Mouse (Mus musculus): ENCODE data around the gene Glrx5. TPM values are rescaled to one million over a fixed set of nuclear protein-coding genes. Genes with fewer than 3 reads are reported as not detected.

The Glrx5 gene
- 6.8 to 10.9 TPM (median 10.2 TPM) in 3 replicates for total RNA-seq (2017)

- ATAC-seq (replicated peaks; ENCODE audit: insufficient number of reproducible peaks, low FRiP score, low TSS enrichment, poor library complexity, severe bottlenecking): peak; percentile 92
Measured at GRCm38 (mm10) chr12:105032147-105032831, at the start of gene Glrx5. Glrx5 (plus strand) TSS chr12:105032688.

DNA sequence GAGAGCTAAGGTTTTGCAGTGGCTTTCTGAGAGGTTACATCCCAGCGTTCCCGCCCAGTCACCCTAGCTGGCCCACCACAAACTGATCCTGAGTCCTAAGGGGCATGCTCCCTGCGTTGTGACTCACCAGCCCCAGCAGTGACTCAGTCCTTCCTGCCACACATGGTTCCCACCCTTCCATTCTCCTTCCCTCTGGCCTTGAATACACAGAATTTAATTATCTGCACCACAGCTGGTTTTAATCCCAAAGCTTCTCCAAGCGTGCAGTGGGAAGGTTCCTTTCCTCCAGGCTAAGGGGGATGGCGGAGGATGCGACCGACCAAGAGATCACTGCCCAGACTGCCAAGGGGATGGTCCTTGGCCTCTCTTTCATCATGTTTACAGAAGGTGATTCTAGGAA is 49.0 kb upstream of the Glrx5 start:
- ATAC-seq (replicated peaks; ENCODE audit: insufficient number of reproducible peaks, low FRiP score, low TSS enrichment, poor library complexity, severe bottlenecking): no peak

DNA sequence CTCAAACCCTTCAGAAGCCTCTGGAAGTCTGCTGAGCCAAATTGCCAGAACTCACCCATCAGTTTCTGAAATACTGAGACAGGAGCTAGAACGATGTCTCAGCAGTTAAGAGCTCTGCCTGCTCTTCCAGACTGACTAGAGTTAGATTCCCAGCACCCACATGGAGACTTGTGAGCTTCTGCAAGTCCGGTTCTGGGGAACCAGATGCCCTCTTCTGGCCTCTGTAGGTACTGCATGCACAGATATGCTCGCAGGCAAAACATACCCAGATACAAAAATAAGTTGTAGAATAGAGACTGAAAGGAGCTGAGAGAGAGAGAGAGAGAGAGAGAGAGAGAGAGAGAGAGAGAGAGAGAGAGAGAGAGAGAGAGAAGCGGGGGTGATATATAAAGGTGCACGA is 47.4 kb upstream of the Glrx5 start:
- no peak for ATAC-seq (replicated peaks; ENCODE audit: insufficient number of reproducible peaks, low FRiP score, low TSS enrichment, poor library complexity, severe bottlenecking)

DNA sequence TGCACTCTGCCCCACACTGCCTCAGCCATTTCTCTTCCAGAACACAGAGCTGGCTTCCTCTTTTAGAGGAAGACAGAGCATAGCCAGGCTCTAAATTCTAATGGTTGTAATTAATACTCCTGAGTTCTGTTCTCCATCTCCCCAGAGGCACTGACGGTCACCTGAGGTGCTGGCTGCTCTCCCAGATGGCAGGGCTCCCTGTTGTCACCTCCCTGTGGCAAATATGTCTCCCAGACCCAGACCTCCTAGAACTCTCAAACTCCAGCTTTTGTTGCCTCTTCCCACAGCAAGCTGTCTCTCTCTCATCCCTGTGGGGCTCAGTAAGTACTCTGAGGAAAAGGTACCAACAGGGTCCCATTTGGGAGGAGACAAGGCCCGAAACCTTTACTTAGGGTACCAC is 46.5 kb upstream of the Glrx5 start:
- ATAC-seq (replicated peaks; ENCODE audit: insufficient number of reproducible peaks, low FRiP score, low TSS enrichment, poor library complexity, severe bottlenecking): no peak

- no peak for ATAC-seq (replicated peaks; ENCODE audit: insufficient number of reproducible peaks, low FRiP score, low TSS enrichment, poor library complexity, severe bottlenecking)
Measured at GRCm38 (mm10) chr12:104986781-104987180, 45.7 kb upstream of the Glrx5 start.

GRCm38 (mm10) chr12:104987936-104988335 is 44.6 kb upstream of the Glrx5 start:
- no peak for ATAC-seq (replicated peaks; ENCODE audit: insufficient number of reproducible peaks, low FRiP score, low TSS enrichment, poor library complexity, severe bottlenecking)

DNA sequence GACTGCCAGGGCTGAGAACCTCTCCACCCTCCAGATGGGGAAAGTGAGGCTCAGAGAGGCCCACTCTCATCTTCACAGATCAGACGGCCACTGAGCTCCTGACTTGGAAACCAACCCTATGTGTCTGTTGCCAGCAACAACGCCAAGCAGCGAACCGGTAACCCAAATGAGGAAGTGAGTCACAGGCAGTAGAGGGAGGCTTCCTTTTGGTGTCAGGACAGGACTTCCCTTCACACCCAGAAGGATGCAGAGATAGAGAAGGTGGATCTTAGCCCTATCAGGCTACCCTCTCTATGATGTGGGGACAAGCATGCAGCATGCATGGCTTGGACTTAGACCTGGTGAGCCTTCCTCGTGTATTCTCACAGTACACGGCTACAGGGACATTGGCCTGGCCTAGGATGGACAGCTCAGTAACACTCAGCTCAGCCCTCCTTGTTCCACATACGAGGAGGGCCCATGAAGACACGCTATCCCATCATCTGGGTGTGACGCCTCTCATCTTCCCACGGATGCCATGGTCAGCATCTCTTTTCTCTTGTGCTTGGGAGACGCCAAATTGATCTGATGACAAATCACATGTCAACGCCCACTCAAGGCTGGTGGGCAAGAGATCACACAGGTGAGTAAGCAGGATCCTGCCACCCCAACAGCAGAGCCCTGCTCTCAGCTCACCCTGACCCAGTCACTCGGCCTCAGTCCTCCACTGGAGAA is 41.6 kb upstream of the Glrx5 start:
- ATAC-seq (replicated peaks; ENCODE audit: insufficient number of reproducible peaks, low FRiP score, low TSS enrichment, poor library complexity, severe bottlenecking): peak; percentile 90

GRCm38 (mm10) chr12:104992123-104992741 is 40.3 kb upstream of the Glrx5 start:
- ATAC-seq (replicated peaks; ENCODE audit: insufficient number of reproducible peaks, low FRiP score, low TSS enrichment, poor library complexity, severe bottlenecking): peak; percentile 41; the same call in 1 of the 2 replicates

- no peak for ATAC-seq (replicated peaks; ENCODE audit: insufficient number of reproducible peaks, low FRiP score, low TSS enrichment, poor library complexity, severe bottlenecking)
Measured at GRCm38 (mm10) chr12:104992838-104993237, 39.6 kb upstream of the Glrx5 start.

GRCm38 (mm10) chr12:104995259-104995876 is 37.1 kb upstream of the Glrx5 start:
- ATAC-seq (replicated peaks; ENCODE audit: insufficient number of reproducible peaks, low FRiP score, low TSS enrichment, poor library complexity, severe bottlenecking): no peak

DNA sequence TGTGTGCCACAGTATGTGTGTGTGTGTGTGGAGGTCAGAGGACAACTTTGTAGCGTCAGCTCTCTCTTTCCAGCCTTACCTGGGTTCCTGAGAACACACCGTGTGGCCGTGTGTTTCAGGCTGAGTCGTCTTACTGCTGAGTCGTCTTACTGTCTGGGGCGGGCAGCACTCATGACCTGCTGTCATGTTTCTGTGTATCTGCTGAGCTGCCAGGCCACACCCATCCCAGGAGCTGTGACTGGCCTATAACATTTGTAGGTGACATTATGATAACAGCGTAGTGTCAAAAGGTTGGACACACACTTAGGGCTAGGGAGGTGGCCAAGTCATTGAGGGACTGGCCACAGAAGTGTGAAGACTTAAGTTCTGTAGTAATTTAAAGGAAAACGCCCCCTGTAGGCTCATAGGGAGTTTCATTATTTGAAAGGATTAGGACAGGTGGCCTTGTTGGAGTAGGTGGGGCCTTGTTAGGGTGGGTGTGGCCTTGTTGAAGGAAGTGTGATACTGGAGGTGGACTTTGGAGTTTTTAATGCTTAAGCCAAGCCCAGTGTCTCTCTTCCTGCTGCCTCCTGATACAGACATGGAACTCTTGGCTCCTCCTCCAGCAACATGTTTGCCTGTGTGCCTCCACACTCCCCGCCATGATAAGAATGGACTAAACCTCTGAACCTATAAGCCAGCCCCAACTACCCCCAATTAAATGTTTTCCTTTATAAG is 36.3 kb upstream of the Glrx5 start:
- ATAC-seq (replicated peaks; ENCODE audit: insufficient number of reproducible peaks, low FRiP score, low TSS enrichment, poor library complexity, severe bottlenecking): 0 out of 2 replicates have a peak, but pooled peaks have one; percentile 10

DNA sequence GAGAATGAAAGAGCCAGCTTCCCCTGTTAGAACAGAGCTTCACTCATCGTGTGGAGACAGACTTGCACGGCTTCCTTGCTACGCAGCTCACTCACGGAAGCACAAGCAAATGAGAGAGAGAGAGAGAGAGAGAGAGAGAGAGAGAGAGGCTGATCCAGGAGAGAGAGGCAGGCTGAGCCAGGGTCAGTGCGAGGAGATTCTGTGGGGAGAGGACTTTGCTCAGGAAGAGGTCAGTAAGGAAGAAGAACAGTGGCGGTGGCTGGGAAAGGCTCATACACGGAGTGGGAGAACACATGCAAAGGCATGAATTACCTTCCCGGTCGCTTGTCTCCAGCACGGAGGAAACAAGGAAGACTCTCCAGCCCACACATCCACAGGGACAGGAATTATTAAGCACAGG is 35.3 kb upstream of the Glrx5 start:
- ATAC-seq (replicated peaks; ENCODE audit: insufficient number of reproducible peaks, low FRiP score, low TSS enrichment, poor library complexity, severe bottlenecking): no peak

DNA sequence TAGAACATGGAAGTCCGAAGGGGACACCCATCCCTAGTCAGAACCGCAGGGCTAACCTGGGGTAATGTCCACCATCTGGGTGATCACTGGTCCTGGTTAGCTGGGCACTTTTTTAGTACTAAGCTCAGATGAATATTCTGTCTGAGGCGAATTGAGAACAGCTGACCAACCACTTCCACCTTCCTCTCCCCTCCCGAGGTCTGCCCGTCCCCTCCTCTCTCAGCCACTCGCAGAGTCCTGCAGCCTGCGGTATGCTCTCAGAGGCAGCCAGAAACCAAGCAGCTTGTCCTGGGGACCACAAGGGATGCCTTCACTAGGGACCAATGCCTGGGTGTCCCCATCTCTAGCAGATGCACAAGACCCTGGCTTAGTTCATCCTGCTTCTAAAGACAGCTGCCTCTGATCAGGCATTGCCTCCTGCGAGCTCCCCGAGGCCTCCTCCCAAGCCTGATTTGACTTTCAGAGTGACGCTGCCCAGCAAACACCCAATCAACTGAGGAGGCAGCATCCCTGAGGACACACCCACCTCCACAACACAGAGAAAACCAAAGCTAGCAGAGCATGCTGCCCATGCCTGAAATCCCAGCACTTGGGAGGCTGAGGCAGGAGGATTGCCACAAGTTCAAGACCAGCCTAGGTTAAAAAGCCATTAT is 34.7 kb upstream of the Glrx5 start:
- ATAC-seq (replicated peaks; ENCODE audit: insufficient number of reproducible peaks, low FRiP score, low TSS enrichment, poor library complexity, severe bottlenecking): no peak; the same call in 1 of the 2 replicates

GRCm38 (mm10) chr12:104998541-104998940 is 33.9 kb upstream of the Glrx5 start:
- no peak for ATAC-seq (replicated peaks; ENCODE audit: insufficient number of reproducible peaks, low FRiP score, low TSS enrichment, poor library complexity, severe bottlenecking)

GRCm38 (mm10) chr12:104999171-104999570 is 33.3 kb upstream of the Glrx5 start:
- no peak for ATAC-seq (replicated peaks; ENCODE audit: insufficient number of reproducible peaks, low FRiP score, low TSS enrichment, poor library complexity, severe bottlenecking)

- ATAC-seq (replicated peaks; ENCODE audit: insufficient number of reproducible peaks, low FRiP score, low TSS enrichment, poor library complexity, severe bottlenecking): peak; percentile 68
Measured at GRCm38 (mm10) chr12:105000487-105001283, 31.8 kb upstream of the Glrx5 start.

GRCm38 (mm10) chr12:105001317-105001716 is 31.2 kb upstream of the Glrx5 start:
- no peak for ATAC-seq (replicated peaks; ENCODE audit: insufficient number of reproducible peaks, low FRiP score, low TSS enrichment, poor library complexity, severe bottlenecking)

Measured in monocyte, adult 5-6 weeks (primary cell).